Mouse (Mus musculus) right cerebral cortex, postnatal 4 days (tissue): ENCODE measurements at regions not wholly inside any gene's neighbourhood (a gene's known extent, or its start where the extent isn't known, plus 50 kb on each side); places are given as distances from the start of the nearest gene placed in this dataset.

Experiments used
- DNase-seq: peaks from one replicate; pipeline ENCODE4 v3.0.0-alpha.2; 2022

DNA sequence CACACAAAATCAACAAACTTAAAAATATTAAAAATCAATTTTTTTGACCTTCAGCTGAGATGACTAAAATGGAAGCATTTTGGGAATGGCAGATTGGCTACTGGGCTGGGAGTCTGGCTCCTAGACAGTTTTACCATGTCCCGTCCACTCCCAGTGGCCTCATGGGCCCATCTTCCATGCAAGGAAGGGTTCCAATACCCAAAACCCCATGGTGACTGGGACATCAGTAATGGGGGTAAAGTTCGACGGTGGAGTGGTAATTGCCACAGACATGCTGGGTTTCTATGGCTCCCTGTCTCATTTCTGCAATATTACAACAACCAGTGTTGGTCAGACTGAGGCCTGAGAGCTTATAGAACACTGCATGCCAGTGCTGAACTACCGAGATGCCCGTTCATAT is 82.2 kb downstream of the Il20rb start:
- DNase-seq, result no peak

DNA sequence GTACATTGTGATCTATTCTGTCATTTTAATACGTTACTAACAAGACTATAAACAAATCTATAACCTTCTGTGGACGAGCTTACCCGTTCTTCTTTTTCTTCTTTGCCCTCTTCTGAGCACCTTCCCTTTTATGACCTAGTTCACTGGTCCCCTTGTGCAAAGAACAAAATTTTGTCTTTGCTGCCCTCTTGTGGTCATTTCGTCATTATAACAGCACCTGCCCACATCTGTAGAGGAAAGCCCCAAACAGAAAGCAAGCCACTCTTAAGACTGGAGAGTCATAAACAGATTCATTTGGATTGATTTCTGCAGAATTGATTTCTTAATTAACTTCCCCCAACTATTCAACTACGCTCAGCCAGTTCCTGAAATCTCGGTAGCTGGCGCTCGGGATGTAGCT is 86.2 kb downstream of the Il20rb start:
- DNase-seq, result peak; percentile 22

DNA sequence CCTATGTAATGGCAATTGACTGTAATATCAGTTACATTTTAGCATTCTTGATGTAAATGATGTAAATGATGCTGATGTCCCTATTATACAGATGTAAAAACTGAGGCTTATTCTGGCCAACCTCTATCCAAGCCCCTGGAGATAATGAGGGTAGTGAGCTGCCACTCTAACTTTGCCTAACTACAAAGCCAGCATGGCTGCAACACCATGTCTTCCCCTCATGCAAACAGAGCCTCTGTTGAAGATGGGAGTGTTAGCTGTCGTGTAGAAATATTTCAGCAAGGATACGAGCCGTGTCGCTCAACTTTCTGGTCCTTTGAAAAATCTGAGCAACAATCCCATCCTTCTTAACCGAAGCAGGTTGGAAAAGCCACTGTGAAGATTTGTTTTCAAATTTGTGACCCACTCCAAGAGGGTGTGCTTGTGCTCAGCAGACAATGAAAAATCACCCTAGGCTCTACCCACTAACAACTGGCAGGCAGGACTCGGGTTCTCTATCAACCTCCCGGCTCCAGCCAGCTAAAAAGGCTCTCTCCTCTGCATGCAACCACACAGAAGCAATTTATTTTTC is 90.2 kb downstream of the Il20rb start:
- no peak for DNase-seq

DNA sequence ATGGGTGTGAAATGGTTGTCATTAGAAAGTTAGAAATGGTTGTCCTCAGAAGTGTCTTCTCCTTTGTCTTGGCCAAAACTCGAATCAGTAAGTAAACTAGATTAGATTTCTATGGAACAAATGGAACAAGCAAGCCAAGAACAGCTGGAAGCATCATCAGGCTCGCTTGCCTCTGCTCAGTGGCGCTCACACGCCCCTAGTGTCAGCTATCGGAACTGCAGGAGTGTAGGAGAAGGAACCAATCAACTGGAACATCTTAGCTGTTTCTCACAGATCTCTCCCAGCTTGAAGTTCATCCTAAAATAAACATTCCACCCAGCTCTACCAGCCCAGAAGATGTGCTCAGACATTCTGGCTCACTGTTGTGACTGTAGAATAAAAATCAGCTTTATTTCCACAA is 90.9 kb downstream of the Il20rb start:
- peak; percentile 82 for DNase-seq

DNA sequence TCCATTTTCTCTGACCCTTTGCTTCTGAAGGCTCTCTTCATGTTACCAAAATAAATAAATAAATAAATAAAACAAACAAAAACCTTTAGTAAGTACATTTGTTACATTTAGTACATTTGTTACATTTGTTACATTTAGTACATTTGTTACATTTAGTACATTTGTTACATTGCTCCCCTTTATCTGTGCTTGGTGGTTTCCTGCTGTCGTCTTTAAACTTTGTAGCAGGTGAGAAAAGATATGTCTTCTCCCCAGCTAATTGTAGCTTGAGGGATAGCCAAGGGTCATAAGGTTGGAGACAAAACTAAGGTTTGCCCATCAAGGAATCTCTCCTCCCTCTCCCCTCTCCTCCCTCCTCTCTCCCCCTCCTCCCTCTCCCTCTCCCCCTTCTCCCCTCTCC is 92.0 kb downstream of the Il20rb start:
- DNase-seq, result no peak

DNA sequence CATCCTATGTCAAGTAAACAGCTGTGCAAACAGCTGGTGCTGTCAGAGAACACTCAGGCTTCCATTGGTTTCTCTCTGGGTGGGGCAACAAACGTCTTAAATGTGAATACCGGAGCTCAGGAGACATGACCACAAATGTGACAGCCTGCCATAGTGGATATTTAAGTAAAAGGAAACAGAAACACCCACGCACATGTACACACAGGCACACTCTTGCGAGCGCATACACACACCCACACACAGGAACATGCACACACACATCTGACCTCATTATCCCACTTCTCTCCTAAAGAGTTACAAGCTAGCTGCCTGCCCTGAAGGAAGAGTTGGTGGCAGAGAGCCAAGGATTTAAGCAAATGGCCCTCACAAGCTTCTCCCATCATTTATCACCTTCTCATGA is 92.4 kb downstream of the Il20rb start:
- no peak for DNase-seq

DNA sequence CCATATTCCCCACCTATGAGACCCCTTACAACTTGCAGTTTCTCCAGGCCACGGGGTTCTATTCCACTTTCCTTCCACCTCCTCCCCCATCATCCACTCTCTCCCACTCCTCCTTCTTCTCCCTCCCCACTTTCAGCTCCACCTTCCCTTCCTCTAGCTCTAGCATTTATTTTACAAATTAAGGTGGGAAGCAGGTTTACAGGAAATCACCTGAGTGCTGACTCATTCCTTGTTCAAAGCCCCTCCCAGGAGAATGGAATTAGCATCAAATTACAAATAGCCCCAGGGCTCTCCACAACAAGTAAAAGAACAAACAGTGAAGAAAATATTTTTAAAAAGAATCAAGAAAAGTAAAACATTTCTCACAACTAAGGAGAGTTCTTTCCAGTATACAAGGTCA is 94.3 kb downstream of the Il20rb start:
- no peak for DNase-seq

DNA sequence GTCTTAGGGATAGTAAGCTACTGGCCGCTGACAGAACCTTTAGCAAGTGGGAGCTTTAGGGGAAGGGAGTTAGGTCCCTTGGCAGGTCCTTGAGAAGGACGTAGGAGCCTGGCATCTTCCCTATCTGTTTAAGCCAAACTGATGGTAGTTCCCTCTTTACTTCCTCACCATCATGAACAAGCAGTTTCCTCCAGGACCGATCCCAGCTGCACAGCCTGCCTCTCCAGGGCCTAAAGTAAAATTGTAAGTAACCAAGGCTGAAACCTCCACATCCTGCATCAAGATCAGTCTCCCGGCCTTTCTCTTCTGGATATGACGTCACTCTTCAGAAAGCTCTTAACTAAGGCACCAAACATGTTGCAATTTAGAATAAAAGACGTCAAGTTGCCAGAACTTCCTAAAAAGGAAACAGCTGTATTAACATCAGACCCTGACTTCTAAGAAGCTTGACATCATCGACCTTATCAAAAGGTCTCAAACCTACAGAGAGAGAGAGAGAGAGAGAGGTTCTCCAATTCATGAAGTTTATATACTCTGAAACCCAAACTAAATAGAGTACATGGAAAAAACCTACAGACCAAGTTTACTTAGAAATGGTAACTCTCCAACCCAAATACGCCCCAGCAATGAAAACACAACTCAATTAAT is 94.9 kb downstream of the Il20rb start:
- no peak for DNase-seq

DNA sequence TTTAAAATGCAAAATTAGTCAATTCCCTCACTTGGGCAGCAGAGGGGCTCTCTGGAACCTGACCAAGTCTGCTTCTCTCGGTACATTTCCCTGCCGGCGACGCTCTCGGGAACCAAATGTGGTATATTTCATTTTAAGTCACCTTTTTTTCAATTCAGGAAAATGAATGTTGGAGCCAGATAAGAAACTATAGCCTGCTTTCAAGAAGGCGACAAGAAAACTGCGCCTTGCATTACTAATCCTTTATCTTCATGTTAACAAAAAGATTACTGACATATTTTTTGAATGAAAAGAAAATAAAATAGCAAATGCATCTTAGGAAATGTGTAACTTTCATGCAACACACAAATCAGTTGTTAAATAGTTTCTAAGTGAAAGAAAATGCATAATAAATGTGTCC is 98.2 kb downstream of the Il20rb start:
- DNase-seq, result no peak

DNA sequence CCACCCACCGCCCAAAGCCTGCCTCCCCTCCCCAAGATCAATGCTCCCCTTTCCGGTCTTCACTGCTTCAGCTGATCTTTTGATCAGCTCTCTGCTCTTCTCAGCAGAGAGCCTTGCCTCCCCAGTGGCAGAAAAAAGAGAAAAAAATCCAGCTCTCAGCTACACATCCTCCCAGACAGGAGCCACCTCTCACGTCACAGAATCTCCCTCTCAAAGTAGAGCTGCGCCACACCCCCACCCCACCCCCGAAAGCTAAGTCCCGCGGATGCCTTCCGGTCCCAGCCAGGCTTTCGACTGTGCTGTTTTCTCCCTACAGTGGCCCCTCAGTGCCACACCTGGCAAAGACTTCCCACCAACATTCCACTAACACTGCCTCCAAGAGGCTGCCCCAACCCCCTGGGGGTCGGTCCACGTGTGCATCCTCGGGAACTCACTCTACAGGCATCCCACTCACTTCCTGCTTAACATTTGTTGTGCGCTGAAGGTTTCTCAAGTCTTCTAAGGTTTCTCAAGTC is 99.4 kb downstream of the Il20rb start:
- no peak for DNase-seq

DNA sequence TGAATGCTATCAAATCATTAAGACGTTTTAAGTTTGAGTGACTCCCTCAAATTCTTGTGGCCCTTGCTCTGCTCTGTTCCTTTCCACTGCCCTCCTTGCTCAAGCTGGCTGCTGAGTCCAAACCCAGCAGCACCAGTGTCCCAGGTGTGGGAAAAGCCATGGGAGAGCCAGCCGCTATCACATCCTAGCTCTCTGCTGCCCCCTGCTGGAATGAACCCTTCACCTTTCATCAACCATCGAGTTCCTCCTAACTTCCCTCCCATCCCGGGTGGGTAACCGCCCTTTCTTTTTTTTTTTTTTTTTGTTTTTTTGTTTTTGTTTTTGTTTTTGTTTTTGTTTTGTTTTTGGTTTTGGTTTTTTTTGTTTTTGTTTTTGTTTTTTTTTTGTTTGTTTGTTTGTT is 104.1 kb downstream of the Il20rb start:
- DNase-seq, result peak; percentile 69

DNA sequence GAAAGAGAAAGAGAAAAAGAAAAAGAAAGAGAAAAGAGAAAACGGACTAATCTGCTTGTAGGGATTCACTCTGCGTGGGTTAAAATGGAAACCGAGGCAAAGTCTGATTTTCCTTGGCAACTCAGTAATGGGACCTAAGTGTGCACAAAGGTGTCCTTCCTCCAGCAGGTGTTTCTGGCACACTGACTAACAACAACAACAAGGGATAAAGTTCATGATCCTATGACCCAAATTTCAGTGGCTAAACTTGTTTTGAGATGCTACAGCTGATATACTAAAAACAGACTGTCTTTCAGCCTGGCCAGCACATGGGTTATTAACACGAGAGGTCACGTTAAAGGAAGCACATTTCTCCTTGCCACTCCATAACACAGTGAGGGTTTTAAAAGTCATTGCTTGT is 116.7 kb downstream of the Il20rb start:
- no peak for DNase-seq

DNA sequence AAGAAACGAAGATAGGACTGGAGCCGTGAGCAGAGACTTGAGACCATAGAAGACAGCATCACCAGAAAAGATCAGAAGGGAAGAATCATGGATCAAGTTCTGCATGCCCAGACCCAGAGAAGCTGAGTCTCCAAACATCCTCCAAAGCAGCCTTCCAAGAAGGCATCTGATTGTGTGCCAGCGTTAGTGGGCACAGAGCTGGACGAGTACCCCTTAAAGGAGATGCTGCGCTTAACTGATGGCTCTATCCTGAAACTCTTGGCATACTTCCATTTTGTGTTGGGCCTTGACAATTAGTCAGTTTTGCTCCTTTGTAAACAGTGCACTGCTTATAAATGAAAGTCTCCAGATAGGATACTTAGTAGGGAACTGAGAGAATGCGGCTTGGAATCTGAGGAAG is 119.8 kb downstream of the Il20rb start:
- no peak for DNase-seq

DNA sequence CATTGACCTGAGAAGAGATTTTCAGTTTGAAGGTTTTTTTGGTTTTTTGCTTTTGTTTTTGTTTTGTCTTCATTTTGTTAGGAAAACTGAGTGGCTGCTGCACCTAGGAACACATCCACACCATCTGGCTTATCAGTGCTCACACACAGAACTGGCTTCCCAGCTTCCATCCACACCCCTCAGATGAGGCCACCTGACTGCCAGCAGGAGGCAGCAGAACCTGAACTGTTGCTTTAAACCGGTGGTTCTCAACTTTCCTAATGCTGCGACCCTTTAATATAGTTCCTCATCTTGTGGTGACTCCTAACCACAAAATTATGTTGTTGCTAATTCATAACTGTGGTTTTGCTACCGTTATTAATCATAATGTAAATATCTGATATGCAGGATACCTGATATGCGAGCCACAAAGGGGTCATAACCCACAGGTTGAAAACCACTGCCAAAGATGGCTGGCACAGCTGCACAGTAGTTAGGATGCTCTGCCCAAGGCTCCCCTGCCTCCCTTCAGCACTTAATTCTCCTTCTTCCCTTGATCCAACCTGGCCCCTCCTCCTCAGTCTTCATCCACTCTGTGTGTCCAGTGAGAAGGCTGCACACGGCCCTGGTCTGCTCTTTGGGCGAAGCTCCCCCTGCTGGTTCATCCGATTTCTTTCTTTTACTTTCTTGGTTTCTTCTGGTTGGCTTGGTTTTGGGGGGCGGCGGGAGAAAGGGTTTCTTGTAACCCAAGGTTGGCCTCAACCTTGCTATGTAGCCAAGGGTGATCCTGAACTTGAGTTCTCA is 126.5 kb downstream of the Il20rb start:
- no peak for DNase-seq

DNA sequence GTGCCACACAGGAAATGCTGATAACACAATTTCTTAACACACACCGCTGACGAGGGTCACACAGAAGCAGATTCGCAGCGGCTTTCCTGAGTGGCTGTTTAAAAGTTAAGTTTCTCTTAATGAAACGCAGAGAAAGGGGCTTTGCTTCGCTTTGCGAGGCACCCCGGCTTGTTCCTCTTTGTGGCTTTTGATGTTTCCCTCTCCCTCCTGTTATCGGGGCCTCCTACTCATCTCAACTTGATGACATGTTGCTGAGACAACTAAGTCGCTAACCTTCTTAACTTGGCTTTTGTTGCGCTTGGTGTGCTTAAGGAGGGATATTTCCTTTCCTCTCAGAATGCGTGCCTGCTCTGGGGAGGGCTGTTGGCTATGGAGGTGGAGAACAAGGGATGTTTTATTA is 129.0 kb downstream of the Il20rb start:
- no peak for DNase-seq

DNA sequence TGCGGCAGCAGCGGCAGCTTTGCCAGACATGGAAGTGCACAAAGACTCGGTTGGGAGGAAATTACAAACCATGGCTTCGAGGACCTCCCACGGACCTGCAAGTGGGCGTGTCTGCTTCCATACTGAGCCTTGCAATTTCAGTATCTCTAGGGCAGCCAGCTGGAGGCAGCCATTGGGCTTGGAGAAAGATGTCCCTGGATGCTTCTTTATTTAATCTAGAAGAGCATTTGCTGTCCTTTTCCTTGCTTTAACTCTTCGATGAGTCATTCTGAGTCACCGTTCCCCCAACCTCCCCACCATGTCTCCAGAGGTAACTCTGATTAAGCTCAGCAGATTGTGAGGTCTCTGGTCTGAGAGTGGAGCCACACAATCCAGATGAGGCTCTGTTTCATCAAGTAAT is 145.8 kb downstream of the Il20rb start:
- DNase-seq, result no peak

DNA sequence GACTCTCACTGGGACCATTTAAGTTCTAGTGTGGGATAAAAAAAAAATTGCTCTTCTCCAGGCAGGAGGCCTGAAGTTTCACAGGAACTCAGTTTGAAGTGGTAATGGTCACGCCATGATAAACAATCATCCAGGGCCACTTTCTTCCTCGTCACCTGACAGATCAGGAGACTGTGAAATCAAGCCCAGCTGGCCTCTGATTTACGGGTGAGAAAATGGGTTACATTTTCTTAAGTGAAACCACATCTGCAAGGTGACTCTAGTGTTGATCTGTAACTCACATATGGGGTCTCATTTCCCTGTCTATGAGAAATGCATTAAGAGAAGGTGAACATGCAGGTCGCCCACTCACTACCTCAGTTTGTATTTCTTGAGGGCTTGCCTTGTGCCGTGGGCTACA is 178.8 kb downstream of the Il20rb start:
- DNase-seq, result no peak

DNA sequence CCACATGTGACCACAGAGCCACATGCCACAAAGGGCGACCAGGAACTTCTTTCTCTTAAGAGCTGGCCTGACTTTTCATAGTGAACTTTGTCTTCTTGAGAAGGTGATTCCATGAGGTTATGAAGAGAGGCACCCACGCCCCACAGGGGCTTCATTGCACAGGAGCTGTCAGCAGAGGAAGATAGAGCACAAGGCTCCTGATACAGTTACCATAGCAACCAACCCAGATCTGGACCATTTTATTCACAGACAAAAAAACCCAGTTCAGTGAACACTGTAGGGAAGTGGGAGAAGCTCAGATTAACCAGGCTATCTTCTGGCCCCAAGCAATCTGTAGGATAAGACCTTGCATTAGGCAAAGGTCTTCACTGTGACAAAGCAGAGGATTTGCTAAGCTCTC is 179.2 kb downstream of the Il20rb start:
- no peak for DNase-seq

DNA sequence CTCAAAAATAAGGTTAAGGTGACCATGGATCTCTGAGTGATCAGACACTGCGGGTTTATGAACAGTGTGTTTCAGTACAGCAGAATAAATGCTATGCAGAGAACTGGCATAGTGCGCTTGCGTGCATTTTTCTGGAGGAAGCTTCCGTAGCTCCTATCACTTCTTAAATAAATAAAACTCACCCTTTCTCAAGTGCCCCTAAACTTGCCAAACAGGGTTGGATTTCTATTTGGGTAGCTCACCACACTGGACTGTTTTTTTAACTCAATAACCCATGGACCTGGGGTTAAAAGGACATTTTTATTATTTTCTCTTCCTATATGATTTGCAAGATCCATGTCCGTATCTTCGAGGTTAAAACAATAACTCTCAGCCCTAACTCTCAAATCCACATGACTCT is 182.8 kb downstream of the Il20rb start:
- DNase-seq, result no peak

DNA sequence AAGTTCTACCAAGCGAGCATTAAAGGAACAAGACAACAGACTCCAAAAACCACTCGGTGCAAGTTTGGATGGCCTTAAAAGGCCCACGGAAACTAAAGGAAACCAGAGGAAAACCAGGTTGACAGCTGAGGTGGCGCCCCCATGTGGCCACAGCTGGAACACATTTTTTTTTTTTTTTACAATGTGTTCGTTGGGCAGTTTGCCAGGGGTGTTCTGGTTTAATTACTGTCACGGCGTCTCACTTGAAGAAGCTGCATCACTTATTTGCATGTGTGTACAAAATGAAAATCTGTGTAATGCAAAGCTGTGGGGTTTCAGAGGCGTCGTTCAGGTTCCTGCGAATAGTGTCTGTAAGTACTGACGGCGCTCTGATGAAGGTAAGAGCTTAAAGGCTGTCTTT is 185.0 kb downstream of the Il20rb start:
- DNase-seq, result peak; percentile 60

DNA sequence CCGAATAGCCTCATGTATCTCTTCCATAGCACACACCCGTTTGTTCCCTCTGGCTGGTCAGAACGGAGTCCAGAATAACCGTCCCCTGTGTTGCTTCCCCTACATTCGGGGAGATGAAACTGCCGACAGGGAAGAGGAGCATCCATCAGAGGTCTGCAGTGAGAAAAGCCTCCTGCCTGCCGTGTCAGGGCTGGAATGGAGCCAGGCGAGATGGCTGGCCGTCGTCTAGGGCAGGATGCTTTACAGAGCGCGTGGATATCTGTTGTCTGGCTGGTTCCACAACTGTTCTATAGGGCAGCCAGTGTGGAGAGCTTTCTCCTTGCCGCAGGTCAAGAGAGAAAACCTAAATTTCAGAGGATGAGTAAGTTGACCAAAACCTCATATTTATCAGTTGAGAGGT is 209.2 kb downstream of the Il20rb start:
- DNase-seq, result no peak

DNA sequence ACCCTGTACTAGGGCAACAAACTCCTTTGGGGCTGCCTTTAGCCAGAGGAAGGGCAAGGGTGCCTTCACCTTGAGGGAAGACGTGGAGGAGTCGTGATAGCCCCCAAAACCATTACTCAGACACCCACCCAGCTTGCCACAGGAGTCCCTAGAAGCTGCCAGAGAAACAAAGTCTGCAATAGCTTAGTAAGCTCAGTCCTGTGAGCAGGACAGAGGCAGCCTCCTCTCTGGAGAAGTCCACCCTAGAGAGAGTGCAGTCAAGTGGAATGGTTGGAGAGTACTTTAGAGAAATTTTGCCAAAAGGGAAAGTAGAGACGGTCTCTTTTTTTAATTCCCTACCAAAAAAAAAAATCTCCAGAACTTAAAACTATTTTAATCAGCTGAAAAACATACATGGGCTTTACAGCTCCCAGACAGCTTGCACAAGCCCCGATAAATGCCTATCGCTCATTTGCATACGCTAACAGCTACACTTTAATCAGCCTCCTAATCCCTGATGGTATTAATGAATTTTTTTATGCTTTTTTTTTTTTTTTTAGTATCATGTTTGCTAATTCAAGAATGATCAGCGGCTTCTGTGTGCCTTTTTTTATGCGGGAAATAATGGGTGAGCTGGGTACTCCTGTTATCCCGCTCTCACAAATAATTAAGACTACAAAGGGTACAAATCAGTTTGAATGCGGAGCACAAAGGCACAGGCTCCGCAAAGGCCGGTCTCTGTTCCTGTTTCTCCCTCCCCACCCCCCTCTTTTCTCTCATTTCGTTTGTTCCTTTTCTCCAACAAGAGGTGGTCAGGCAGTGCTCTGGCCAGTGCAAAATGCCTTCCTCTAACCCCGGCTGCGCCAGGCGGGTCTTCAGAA is 219.8 kb downstream of the Il20rb start:
- DNase-seq, result no peak

DNA sequence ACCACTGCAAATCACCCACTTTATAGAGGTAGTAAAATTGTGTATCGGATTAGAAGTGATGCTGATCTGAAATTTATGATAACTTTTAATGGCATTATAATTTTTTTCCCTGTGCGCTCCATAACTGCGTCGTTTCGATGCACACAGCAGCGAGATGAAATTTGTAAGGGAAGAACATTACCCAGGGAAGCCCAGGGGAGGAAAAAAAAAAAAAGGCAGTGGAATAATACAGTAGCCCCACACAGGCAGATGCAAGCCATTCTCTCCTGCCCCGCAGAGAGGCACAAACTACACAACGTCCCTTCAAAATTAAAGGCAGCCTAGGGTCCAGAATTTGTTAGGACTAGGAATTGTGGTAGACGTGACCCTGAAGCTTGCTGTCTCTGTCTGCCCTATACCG is 234.2 kb downstream of the Il20rb start:
- no peak for DNase-seq
